13 mouse cellular contexts compared by ENCODE assay signal in genomic region chr12:32138362-32138761, GRCm38 (mm10).
DNase-seq lines count a peak whose midpoint lies in the region; ATAC-seq and TF ChIP-seq lines count a peak whose summit lies in the region.
"Had no signal": no experiment of that assay in that cellular context is flagged by ENCODE, and none has a peak within 500 bp of the region (broad histone marks: within the 10 kb centered on the region; RNA-seq: fewer than 3 reads in every experiment).

No protein-coding gene starts in this region.

- intact Hi-C loops in gastrocnemius, adult 2 months (cut with DNase I), result no loop called here

- no peak for TF ChIP-seq CTCF in stomach, postnatal 0 days (IDR thresholded peaks at IDR 0.05; ENCODE audit: low read depth)
- no peak for TF ChIP-seq CTCF in gastrocnemius, adult 2 months (IDR thresholded peaks at IDR 0.05)

- no peaks in the 10 kb centered on the region for H3K36me3 ChIP-seq in heart, embryonic 16.5 days (ENCODE audit: control insufficient read depth, insufficient read depth)
- no peaks in the 10 kb centered on the region for H3K36me3 ChIP-seq in heart, embryonic 12.5 days
- H3K36me3 ChIP-seq in midbrain, embryonic 13.5 days, result no peaks in the 10 kb centered on the region
- H3K36me3 ChIP-seq in midbrain, embryonic 16.5 days (ENCODE audit: control insufficient read depth, insufficient read depth, low read length), result no peaks in the 10 kb centered on the region
- H3K36me3 ChIP-seq in stomach, postnatal 0 days (ENCODE audit: control insufficient read depth, insufficient read depth, low read length), result no peaks in the 10 kb centered on the region
- H3K36me3 ChIP-seq: limb, embryonic 12.5 days; neural tube, embryonic 12.5 days had no signal

- ATAC-seq in heart, embryonic 16.5 days (replicated peaks; ENCODE audit: extremely low read depth, insufficient read depth, low FRiP score), result peak; percentile 23; the same call in 1 of the 2 replicates
- ATAC-seq in heart, embryonic 12.5 days (ENCODE audit: insufficient number of reproducible peaks, low FRiP score), result no peak
- ATAC-seq in midbrain, embryonic 13.5 days, result peak; percentile 41
- ATAC-seq in midbrain, embryonic 16.5 days, result no peak
- peak; percentile 65 to 72 for ATAC-seq in hematopoietic stem cell, adult 5-6 weeks (replicated peaks in 1 of 2; ENCODE audit: insufficient read depth in 1 of 2, low FRiP score in 2 of 2, low TSS enrichment in 1 of 2, low read depth in 1 of 2, poor library complexity in 2 of 2, severe bottlenecking in 2 of 2)
- peak; percentile 32; the same call in 1 of the 2 replicates for ATAC-seq in stomach, postnatal 0 days (ENCODE audit: low FRiP score, low TSS enrichment)

- TF ChIP-seq EP300 in stomach, postnatal 0 days (optimal IDR thresholded peaks at IDR 0.05), result no peak

- peaks cover 5% of the 10 kb centered on the region for H3K4me1 ChIP-seq in heart, embryonic 16.5 days (ENCODE audit: control insufficient read depth, insufficient read depth, low read length)
- H3K4me1 ChIP-seq in heart, embryonic 12.5 days (replicated peaks), result peaks cover 6% of the 10 kb centered on the region
- H3K4me1 ChIP-seq in midbrain, embryonic 13.5 days (replicated peaks), result peaks cover 8% of the 10 kb centered on the region
- H3K4me1 ChIP-seq in midbrain, embryonic 16.5 days (ENCODE audit: control insufficient read depth, insufficient read depth, low read length), result peaks cover 2% of the 10 kb centered on the region; the same call in 1 of the 2 replicates
- no peaks in the 10 kb centered on the region for H3K4me1 ChIP-seq in stomach, postnatal 0 days (replicated peaks; ENCODE audit: control insufficient read depth, insufficient read depth)
- H3K4me1 ChIP-seq: neural tube, embryonic 12.5 days had no signal

- H3K9me3 ChIP-seq in heart, embryonic 16.5 days (replicated peaks; ENCODE audit: control insufficient read depth, low read length), result no peaks in the 10 kb centered on the region
- no peaks in the 10 kb centered on the region for H3K9me3 ChIP-seq in heart, embryonic 12.5 days (replicated peaks)
- no peaks in the 10 kb centered on the region for H3K9me3 ChIP-seq in midbrain, embryonic 13.5 days
- H3K9me3 ChIP-seq in midbrain, embryonic 16.5 days (replicated peaks; ENCODE audit: control insufficient read depth, low read length, poor library complexity, severe bottlenecking), result no peaks in the 10 kb centered on the region
- H3K9me3 ChIP-seq in stomach, postnatal 0 days (ENCODE audit: control insufficient read depth, low read length), result no peaks in the 10 kb centered on the region
- H3K9me3 ChIP-seq: limb, embryonic 12.5 days; neural tube, embryonic 12.5 days had no signal

- WGBS in heart, embryonic 16.5 days, result 71% methylated on average over 9 of the region's 9 CpGs
- WGBS in heart, embryonic 12.5 days, result 73% methylated on average over 9 of the region's 9 CpGs
- WGBS in midbrain, embryonic 13.5 days, result 72% methylated on average over 9 of the region's 9 CpGs
- WGBS in midbrain, embryonic 16.5 days, result 71% methylated on average over 9 of the region's 9 CpGs
- 39% methylated on average over 9 of the region's 9 CpGs for WGBS in stomach, postnatal 0 days

- no peak overlapping the region for H3K4me3 ChIP-seq in heart, embryonic 16.5 days (ENCODE audit: low read length)
- no peak overlapping the region for H3K4me3 ChIP-seq in heart, embryonic 12.5 days
- H3K4me3 ChIP-seq in midbrain, embryonic 13.5 days (replicated peaks), result no peak overlapping the region
- no peak overlapping the region for H3K4me3 ChIP-seq in midbrain, embryonic 16.5 days (ENCODE audit: low read depth, low read length)
- no peak overlapping the region for H3K4me3 ChIP-seq in stomach, postnatal 0 days (ENCODE audit: low read depth, low read length)
- no peak overlapping the region for H3K4me3 ChIP-seq in gastrocnemius, adult 2 months
- H3K4me3 ChIP-seq: limb, embryonic 12.5 days; neural tube, embryonic 12.5 days had no signal

- no peak for DNase-seq in stomach, postnatal 0 days (ENCODE audit: low spot score)
- no peak for DNase-seq in adrenal gland, adult 8-10 months
- DNase-seq in gastrocnemius, adult 2 months, result no peak
- DNase-seq: cerebellum, postnatal 14 days; kidney, adult 18-20 months had no signal

- H3K27ac ChIP-seq in heart, embryonic 16.5 days (ENCODE audit: low read length), result no peak overlapping the region
- no peak overlapping the region for H3K27ac ChIP-seq in heart, embryonic 12.5 days (ENCODE audit: poor library complexity, severe bottlenecking)
- H3K27ac ChIP-seq in midbrain, embryonic 13.5 days, result no peak overlapping the region
- H3K27ac ChIP-seq in midbrain, embryonic 16.5 days (ENCODE audit: low read length), result no peak overlapping the region
- peak overlapping the region; percentile 63 for H3K27ac ChIP-seq in stomach, postnatal 0 days (replicated peaks)
- H3K27ac ChIP-seq in gastrocnemius, adult 2 months, result no peak overlapping the region
- H3K27ac ChIP-seq: limb, embryonic 12.5 days; neural tube, embryonic 12.5 days had no signal

- no peak overlapping the region for H3K9ac ChIP-seq in heart, embryonic 16.5 days (ENCODE audit: low read length)
- no peak overlapping the region for H3K9ac ChIP-seq in heart, embryonic 12.5 days
- no peak overlapping the region for H3K9ac ChIP-seq in midbrain, embryonic 13.5 days (replicated peaks)
- H3K9ac ChIP-seq in midbrain, embryonic 16.5 days (ENCODE audit: low read depth, low read length), result no peak overlapping the region
- no peak overlapping the region for H3K9ac ChIP-seq in stomach, postnatal 0 days (ENCODE audit: low read length)
- H3K9ac ChIP-seq: limb, embryonic 12.5 days; neural tube, embryonic 12.5 days had no signal

- H3K27me3 ChIP-seq in heart, embryonic 16.5 days (ENCODE audit: control insufficient read depth, insufficient read depth, low read length), result no peaks in the 10 kb centered on the region
- no peaks in the 10 kb centered on the region for H3K27me3 ChIP-seq in heart, embryonic 12.5 days (replicated peaks)
- no peaks in the 10 kb centered on the region for H3K27me3 ChIP-seq in midbrain, embryonic 13.5 days
- no peaks in the 10 kb centered on the region for H3K27me3 ChIP-seq in midbrain, embryonic 16.5 days (ENCODE audit: control insufficient read depth, insufficient read depth, low read depth, low read length)
- no peaks in the 10 kb centered on the region for H3K27me3 ChIP-seq in stomach, postnatal 0 days (ENCODE audit: control insufficient read depth, insufficient read depth, low read length)
- H3K27me3 ChIP-seq: limb, embryonic 12.5 days; neural tube, embryonic 12.5 days had no signal

- no peak overlapping the region for H3K4me2 ChIP-seq in heart, embryonic 16.5 days (ENCODE audit: low read depth, low read length)
- H3K4me2 ChIP-seq in heart, embryonic 12.5 days, result no peak overlapping the region
- no peak overlapping the region for H3K4me2 ChIP-seq in midbrain, embryonic 13.5 days (replicated peaks)
- no peak overlapping the region for H3K4me2 ChIP-seq in midbrain, embryonic 16.5 days (ENCODE audit: low read length)
- H3K4me2 ChIP-seq in stomach, postnatal 0 days (replicated peaks; ENCODE audit: low read depth), result no peak overlapping the region
- H3K4me2 ChIP-seq: limb, embryonic 12.5 days; midbrain, embryonic 11.5 days; neural tube, embryonic 12.5 days had no signal

Comparison
In these comparisons a context has a peak if more than half of its experiments do, and no peak if none do; other contexts are left out.
1. ATAC-seq: peak in heart, embryonic 16.5 days (single experiment), midbrain, embryonic 13.5 days (single experiment), hematopoietic stem cell, adult 5-6 weeks (2 of 2) and stomach, postnatal 0 days (single experiment); none in heart, embryonic 12.5 days (single experiment) and midbrain, embryonic 16.5 days (single experiment).